Mouse (Mus musculus) brain, embryonic 14.5 days (tissue): ENCODE measurements around the gene Bora.

Experiments used
- CTCF ChIP-seq: fragments of 200-500 bp; IDR thresholded peaks from 2 replicates; pipeline ENCODE4 v1.5.1; 2012; ENCODE audit warnings: inconsistent platforms, mild to moderate bottlenecking, moderate library complexity, borderline replicate concordance; ENCODE audit not compliant: insufficient read depth, insufficient read length; ENCODE audit errors: extremely low read depth
- POLR2A ChIP-seq: fragments of 200-500 bp; IDR thresholded peaks from 2 replicates; pipeline ENCODE4 v1.6.1; 2012; ENCODE audit warnings: mild to moderate bottlenecking, inconsistent platforms, borderline replicate concordance; ENCODE audit not compliant: poor library complexity, insufficient read depth, insufficient read length, severe bottlenecking; ENCODE audit errors: extremely low read depth

GRCm38 (mm10) chr14:99010224-99010919 is 35.6 kb upstream of the Bora start:
- TF ChIP-seq POLR2A (no peak), CTCF (no peak)
